Mouse (Mus musculus) heart, postnatal 0 days (tissue): ENCODE measurements around the gene Cd55. TPM values are rescaled to one million over a fixed set of nuclear protein-coding genes. Genes with fewer than 3 reads are reported as not detected.

ENCODE experiments used
- polyA plus RNA-seq: library from polyadenylated mRNA; unstranded; fragments of >200 nt; fragmentation: Nextera tagmentation; extraction: Ambion mirVana; gene quantifications from 2 replicates; pipeline ENCODE4 v1.2.1, GENCODE M21; 2015
- total RNA-seq: library from RNA; depleted of rRNA; stranded (reverse); fragments of >200 nt; gene quantifications from 2 replicates; pipeline ENCODE4 v1.2.3, GENCODE M21; 2014; ENCODE audit warnings: low replicate concordance; rRNA removed

Gene Cd55
- total and polyA plus RNA-seq, 2 experiments from 2014 or later: 9.0 to 13.9 TPM

Other genes with a start within 250 kb of the Cd55 start
- gene Cd55b, start 39.7 kb downstream of the Cd55 start, total RNA-seq: not detected in 2 replicates
- gene Cd55b, start 39.7 kb downstream of the Cd55 start, polyA plus RNA-seq: not detected in 2 replicates
- not detected in 2 replicates for gene Zp3r, start 166.9 kb upstream of the Cd55 start, total RNA-seq
- gene Zp3r, start 166.9 kb upstream of the Cd55 start, polyA plus RNA-seq: not detected in 2 replicates
- gene C4bp, start 198.9 kb upstream of the Cd55 start, total RNA-seq: not detected in 2 replicates
- gene C4bp, start 198.9 kb upstream of the Cd55 start, polyA plus RNA-seq: not detected in 2 replicates